Mouse (Mus musculus): ENCODE results near the gene Olfr1463.

The Olfr1463 gene

DNA sequence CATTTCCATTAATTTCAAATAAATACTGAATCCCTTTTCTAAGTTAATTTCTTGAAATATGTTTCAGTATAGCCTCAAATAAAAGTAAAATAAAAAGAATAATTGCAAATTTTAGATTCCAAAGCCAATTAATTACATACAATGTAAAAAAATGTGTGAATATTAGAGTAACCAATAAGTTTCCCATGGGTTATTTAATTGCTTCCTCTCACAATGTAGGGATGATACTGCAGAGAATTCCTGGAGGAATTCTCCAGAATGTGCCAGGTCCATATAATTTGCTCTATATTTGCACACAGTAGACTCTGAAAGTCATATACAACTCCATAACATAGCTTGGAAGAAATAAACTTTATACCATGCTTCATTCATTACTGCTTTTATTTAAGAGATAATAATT, at the start of gene Olfr1463:
Olfr1463 (plus strand) TSS at position 301 of the 400 bp plus-strand sequence.
- DNase-seq (ENCODE audit: low spot score): no peak

DNA sequence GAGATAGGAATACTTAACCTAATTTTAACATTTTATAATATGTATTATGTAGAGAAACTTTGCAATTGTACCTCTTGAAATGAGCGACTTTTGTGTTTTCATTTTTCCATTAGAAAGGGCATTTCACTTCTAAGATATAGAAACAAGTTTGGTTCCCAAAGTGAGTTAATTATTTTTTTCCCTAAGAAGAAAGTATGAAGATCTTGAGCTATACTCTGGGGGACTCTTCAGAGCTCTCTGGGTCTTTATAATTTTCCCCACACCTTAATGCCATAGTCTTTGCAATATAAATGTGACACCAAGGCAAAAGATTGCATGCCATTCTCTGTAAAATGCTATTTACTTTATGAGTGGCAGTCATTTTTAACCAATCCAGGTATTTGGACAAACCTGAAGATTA, 45.7 kb upstream of the Olfr1463 start, which contains the start of gene Olfr1462:
Olfr1462 (plus strand) TSS at position 301 of the 400 bp plus-strand sequence.
- DNase-seq (ENCODE audit: low spot score): no peak

- DNase-seq (ENCODE audit: low spot score): no peak
Measured at GRCm38 (mm10) chr19:13221666-13222065, 9.5 kb upstream of the Olfr1463 start.
